Mouse (Mus musculus) embryonic facial prominence, embryonic 11.5 days (tissue): Measurements from ENCODE around the gene Pms2. TPM values are rescaled to one million over a fixed set of nuclear protein-coding genes. Genes with fewer than 3 reads are reported as not detected.
A peak's percentile ranks its signal among the peaks of the same experiment; 100 is the strongest.

ENCODE experiments used
- ATAC-seq: fragments of 200-750 bp; cut with Nextera tagmentation; replicated peaks from 2 replicates; pipeline ENCODE4 v1.8.0; 2017; ENCODE audit warnings: low read depth; ENCODE audit not compliant: insufficient number of reproducible peaks, low FRiP score, low TSS enrichment
- DNase-seq: peaks from one replicate; pipeline ENCODE4 v3.0.0-alpha.2; 2015; ENCODE audit warnings: low spot score
- H3K27ac ChIP-seq: fragments of 300-500 bp; sonication (generic); replicated peaks from 2 replicates; pipeline ENCODE4 v1.5.1; 2014; ENCODE audit warnings: mild to moderate bottlenecking, low read depth, low read length, control low read depth
- H3K27me3 ChIP-seq: fragments of 300-500 bp; sonication (generic); 2 replicates; pipeline ENCODE4 v1.6.1; 2014; ENCODE audit warnings: mild to moderate bottlenecking, low read length, moderate library complexity, mixed read lengths; ENCODE audit not compliant: control insufficient read depth, insufficient read depth
- H3K36me3 ChIP-seq: fragments of 300-500 bp; sonication (generic); replicated peaks from 2 replicates; pipeline ENCODE4 v1.6.1; 2014; ENCODE audit warnings: low read depth, mild to moderate bottlenecking, low read length, moderate library complexity, mixed read lengths; ENCODE audit not compliant: control insufficient read depth, insufficient read depth
- H3K4me1 ChIP-seq: fragments of 300-500 bp; sonication (generic); 2 replicates; pipeline ENCODE4 v1.6.1; 2014; ENCODE audit warnings: low read length, mixed read lengths; ENCODE audit not compliant: control insufficient read depth, insufficient read depth
- H3K4me2 ChIP-seq: fragments of 300-500 bp; sonication (generic); 2 replicates; pipeline ENCODE4 v1.6.1; 2014; ENCODE audit warnings: low read depth, mild to moderate bottlenecking, control low read depth, low read length, moderate library complexity
- H3K4me3 ChIP-seq: fragments of 300-500 bp; sonication (generic); 2 replicates; pipeline ENCODE4 v1.5.1; 2014; ENCODE audit warnings: low read depth, low read length, control low read depth
- H3K9ac ChIP-seq: fragments of 300-500 bp; sonication (generic); replicated peaks from 2 replicates; pipeline ENCODE4 v1.6.1; 2014; ENCODE audit warnings: mild to moderate bottlenecking, control low read depth, low read length
- H3K9me3 ChIP-seq: fragments of 300-500 bp; sonication (generic); replicated peaks from 2 replicates; pipeline ENCODE4 v1.6.1; 2016; ENCODE audit warnings: mild to moderate bottlenecking, low read length, inconsistent platforms, mixed read lengths; ENCODE audit not compliant: control insufficient read depth
- WGBS: fragments of 180-500 bp; shearing (Covaris S2); extraction: QIAGEN DNeasy Blood & Tissue Kit; methylation state at CpG from one replicate; pipeline ENCODE4 v1.1.7; 2014; 5-methylcytosine and 5-hydroxymethylcytosine counted together
- polyA plus RNA-seq: library from polyadenylated mRNA; unstranded; fragments of >200 nt; fragmentation: Nextera tagmentation; extraction: Ambion mirVana; gene quantifications from 2 replicates; pipeline ENCODE4 v1.2.1, GENCODE M21; 2014

Gene Pms2
- polyA plus RNA-seq, 1 experiment from 2014 or later = 34.3 TPM

GRCm38 (mm10) chr5:143924781-143925452 is 15.2 kb downstream of the Pms2 start:
- WGBS = 89% methylated on average over 6 of the region's 6 CpGs
- H3K4me2 ChIP-seq = no peak overlapping the region
- no peak overlapping the region for H3K27ac ChIP-seq
- no peak for ATAC-seq
- no peak overlapping the region for H3K9ac ChIP-seq
- peaks cover 5% of the 10 kb centered on the region for H3K36me3 ChIP-seq
- H3K27me3 ChIP-seq = no peaks in the 10 kb centered on the region
- no peak overlapping the region for H3K4me3 ChIP-seq
- H3K9me3 ChIP-seq = no peaks in the 10 kb centered on the region
- DNase-seq = no peak
- no peaks in the 10 kb centered on the region for H3K4me1 ChIP-seq

GRCm38 (mm10) chr5:143927875-143928274 is 18.1 kb downstream of the Pms2 start, which contains the start of gene Gm42421:
Gm42421 (plus strand) TSS chr5:143928175.
- Histone ChIP-seq H3K36me3 (peaks cover 5% of the 10 kb centered on the region), H3K4me2 (no peak within 1 kb of the TSS), H3K4me1 (no peaks in the 10 kb centered on the region), H3K9me3 (no peaks in the 10 kb centered on the region), H3K9ac (no peak within 1 kb of the TSS), H3K27me3 (no peaks in the 10 kb centered on the region), H3K27ac (no peak within 1 kb of the TSS), H3K4me3 (no peak within 1 kb of the TSS)
- WGBS = 92% methylated on average over 8 of the region's 8 CpGs
- ATAC-seq = no peak
- no peak for DNase-seq

- no peak overlapping the region for H3K4me3 ChIP-seq
- H3K9me3 ChIP-seq = no peaks in the 10 kb centered on the region
- no peak overlapping the region for H3K4me2 ChIP-seq
- peaks cover 2% of the 10 kb centered on the region for H3K36me3 ChIP-seq
- H3K27ac ChIP-seq = no peak overlapping the region
- ATAC-seq = no peak
- H3K4me1 ChIP-seq = no peaks in the 10 kb centered on the region
- no peak overlapping the region for H3K9ac ChIP-seq
- 88% methylated on average over 4 of the region's 4 CpGs for WGBS
- DNase-seq = no peak
- no peaks in the 10 kb centered on the region for H3K27me3 ChIP-seq
Measured at GRCm38 (mm10) chr5:143929291-143929690, 19.5 kb downstream of the Pms2 start.

- ATAC-seq = no peak
- Histone ChIP-seq H3K4me2 (no peak overlapping the region), H3K9me3 (no peaks in the 10 kb centered on the region), H3K9ac (no peak overlapping the region), H3K36me3 (no peaks in the 10 kb centered on the region; the same call in 1 of the 2 replicates), H3K4me1 (no peaks in the 10 kb centered on the region), H3K4me3 (no peak overlapping the region), H3K27me3 (no peaks in the 10 kb centered on the region), H3K27ac (no peak overlapping the region)
- 91% methylated on average over 12 of the region's 12 CpGs for WGBS
- no peak for DNase-seq
Measured at GRCm38 (mm10) chr5:143930656-143931055, 20.9 kb downstream of the Pms2 start.

GRCm38 (mm10) chr5:143931863-143932580 is 22.3 kb downstream of the Pms2 start:
- no peak for ATAC-seq
- H3K36me3 ChIP-seq = no peaks in the 10 kb centered on the region; the same call in 1 of the 2 replicates
- no peak overlapping the region for H3K27ac ChIP-seq
- no peak for DNase-seq
- no peaks in the 10 kb centered on the region for H3K4me1 ChIP-seq
- WGBS = 82% methylated on average over 6 of the region's 6 CpGs
- no peaks in the 10 kb centered on the region for H3K9me3 ChIP-seq
- no peak overlapping the region for H3K9ac ChIP-seq
- no peak overlapping the region for H3K4me2 ChIP-seq
- no peak overlapping the region for H3K4me3 ChIP-seq
- H3K27me3 ChIP-seq = no peaks in the 10 kb centered on the region

- Histone ChIP-seq H3K4me2 (no peak within 1 kb of the TSS), H3K27ac (no peak within 1 kb of the TSS), H3K36me3 (no peaks in the 10 kb centered on the region; the same call in 1 of the 2 replicates), H3K4me3 (no peak within 1 kb of the TSS), H3K9ac (no peak within 1 kb of the TSS), H3K9me3 (no peaks in the 10 kb centered on the region), H3K27me3 (no peaks in the 10 kb centered on the region), H3K4me1 (no peaks in the 10 kb centered on the region)
- WGBS = 16% methylated on average over 8 of the region's 8 CpGs
- DNase-seq = peak; percentile 37
- no peak for ATAC-seq
Measured at GRCm38 (mm10) chr5:143932831-143933230, 23.1 kb downstream of the Pms2 start, which contains the start of gene Rsph10b. Rsph10b (plus strand) TSS chr5:143933035.

GRCm38 (mm10) chr5:143933414-143933813 is 23.6 kb downstream of the Pms2 start:
- Histone ChIP-seq H3K4me3 (no peak overlapping the region), H3K27ac (no peak overlapping the region), H3K4me2 (no peak overlapping the region), H3K36me3 (no peaks in the 10 kb centered on the region; the same call in 1 of the 2 replicates), H3K27me3 (no peaks in the 10 kb centered on the region), H3K4me1 (no peaks in the 10 kb centered on the region), H3K9ac (no peak overlapping the region), H3K9me3 (no peaks in the 10 kb centered on the region)
- WGBS = 89% methylated on average over 11 of the region's 11 CpGs
- DNase-seq (no peak), ATAC-seq (no peak)

GRCm38 (mm10) chr5:143933875-143934274 is 24.1 kb downstream of the Pms2 start:
- Histone ChIP-seq H3K9ac (no peak overlapping the region), H3K27ac (no peak overlapping the region), H3K27me3 (no peaks in the 10 kb centered on the region), H3K4me2 (no peak overlapping the region), H3K36me3 (no peaks in the 10 kb centered on the region; the same call in 1 of the 2 replicates), H3K4me1 (no peaks in the 10 kb centered on the region), H3K4me3 (no peak overlapping the region), H3K9me3 (no peaks in the 10 kb centered on the region)
- WGBS = 82% methylated on average over 1 of the region's 1 CpGs
- DNase-seq (no peak), ATAC-seq (no peak)
